Mouse (Mus musculus): Measurements from ENCODE around the gene Ap2a2.

DNA sequence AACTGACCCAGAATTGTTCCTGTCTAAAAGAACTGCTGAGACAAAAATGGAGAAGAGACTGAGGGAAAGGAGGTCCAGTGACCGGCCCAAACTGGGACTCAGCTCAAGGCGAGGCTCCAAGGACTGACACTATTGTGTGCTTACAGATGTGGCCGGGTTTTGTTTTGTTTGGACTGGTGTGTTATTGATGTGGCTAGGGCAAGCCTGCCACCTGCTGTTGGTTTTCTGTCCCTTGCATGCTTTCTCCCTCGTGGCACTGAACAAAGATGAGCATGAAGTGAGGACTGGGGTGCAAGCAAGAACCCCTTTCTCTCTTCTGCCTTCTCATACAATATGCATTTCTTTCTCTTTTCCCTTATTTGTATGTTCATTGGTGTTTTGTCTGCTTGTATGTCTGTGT is 104.2 kb downstream of the Ap2a2 start:
- TF ChIP-seq CTCF (IDR thresholded peaks at IDR 0.05; ENCODE audit: insufficient read depth, low read depth, low read length) (no peak), POLR2A (IDR thresholded peaks at IDR 0.05; ENCODE audit: insufficient read depth, low read depth, low read length) (no peak)

Data from olfactory bulb, adult 2 months (tissue).